Mouse (Mus musculus): ENCODE results near the gene Gm4881. TPM values are rescaled to one million over a fixed set of nuclear protein-coding genes. Genes with fewer than 3 reads are reported as not detected.

The Gm4881 gene
- polyA plus RNA-seq, 1 experiment = not detected

DNA sequence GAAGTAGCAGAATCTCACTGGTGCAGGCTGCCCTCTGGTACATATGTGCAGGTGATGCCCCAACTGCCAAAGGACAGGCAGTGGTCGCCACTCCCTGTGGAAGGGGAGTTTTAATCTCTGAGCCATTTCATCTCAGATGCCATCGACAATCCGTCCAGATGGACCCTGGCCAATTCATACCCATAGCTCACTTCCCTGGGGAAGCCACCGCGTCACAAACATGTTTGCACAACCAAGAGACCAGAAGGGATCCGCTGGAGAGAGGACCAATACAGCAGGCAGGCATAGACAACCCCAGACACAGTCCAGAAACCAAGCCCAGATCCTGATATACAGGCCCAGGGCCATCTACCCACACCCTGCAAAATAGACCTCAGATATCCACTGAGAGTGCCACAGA is 13.8 kb downstream of the Gm4881 start:
- Histone ChIP-seq H3K4me1 (ENCODE audit: control insufficient read depth, insufficient read depth, low read length) (no peaks in the 10 kb centered on the region), H3K4me3 (ENCODE audit: insufficient read depth, low read length) (no peak overlapping the region), H3K27ac (ENCODE audit: insufficient read depth, low read length) (no peak overlapping the region)
- TF ChIP-seq POLR2A (IDR thresholded peaks at IDR 0.05; ENCODE audit: extremely low read depth, insufficient read depth, low read length) = no peak
- TF ChIP-seq CTCF (IDR thresholded peaks at IDR 0.05; ENCODE audit: extremely low read depth, insufficient read depth, low read length) = no peak

GRCm38 (mm10) chr7:24919728-24920127 is 24.6 kb downstream of the Gm4881 start:
- Histone ChIP-seq H3K4me1 (ENCODE audit: control insufficient read depth, insufficient read depth, low read length) (no peaks in the 10 kb centered on the region), H3K4me3 (ENCODE audit: insufficient read depth, low read length) (no peak overlapping the region), H3K27ac (ENCODE audit: insufficient read depth, low read length) (no peak overlapping the region)
- no peak for TF ChIP-seq CTCF (IDR thresholded peaks at IDR 0.05; ENCODE audit: extremely low read depth, insufficient read depth, low read length)
- TF ChIP-seq POLR2A (IDR thresholded peaks at IDR 0.05; ENCODE audit: extremely low read depth, insufficient read depth, low read length) = no peak

GRCm38 (mm10) chr7:24918763-24919323 is 25.5 kb downstream of the Gm4881 start:
- Histone ChIP-seq H3K4me1 (ENCODE audit: control insufficient read depth, insufficient read depth, low read length) (no peaks in the 10 kb centered on the region), H3K4me3 (ENCODE audit: insufficient read depth, low read length) (no peak overlapping the region), H3K27ac (ENCODE audit: insufficient read depth, low read length) (no peak overlapping the region)
- TF ChIP-seq CTCF (IDR thresholded peaks at IDR 0.05; ENCODE audit: extremely low read depth, insufficient read depth, low read length) = no peak
- TF ChIP-seq POLR2A (IDR thresholded peaks at IDR 0.05; ENCODE audit: extremely low read depth, insufficient read depth, low read length) = no peak

- Histone ChIP-seq H3K27ac (ENCODE audit: insufficient read depth, low read length) (no peak overlapping the region), H3K4me1 (ENCODE audit: control insufficient read depth, insufficient read depth, low read length) (no peaks in the 10 kb centered on the region), H3K4me3 (ENCODE audit: insufficient read depth, low read length) (no peak overlapping the region)
- TF ChIP-seq POLR2A (IDR thresholded peaks at IDR 0.05; ENCODE audit: extremely low read depth, insufficient read depth, low read length) (no peak), CTCF (IDR thresholded peaks at IDR 0.05; ENCODE audit: extremely low read depth, insufficient read depth, low read length) (no peak)
These were observed 31.8 kb downstream of the Gm4881 start for GRCm38 (mm10) chr7:24912480-24912879.

- TF ChIP-seq POLR2A (IDR thresholded peaks at IDR 0.05; ENCODE audit: extremely low read depth, insufficient read depth, low read length) (no peak), CTCF (IDR thresholded peaks at IDR 0.05; ENCODE audit: extremely low read depth, insufficient read depth, low read length) (no peak)
- Histone ChIP-seq H3K4me1 (ENCODE audit: control insufficient read depth, insufficient read depth, low read length) (peaks cover 2% of the 10 kb centered on the region), H3K27ac (ENCODE audit: insufficient read depth, low read length) (no peak overlapping the region), H3K4me3 (ENCODE audit: insufficient read depth, low read length) (no peak overlapping the region)
These were observed 37.0 kb downstream of the Gm4881 start for GRCm38 (mm10) chr7:24907211-24907748.

GRCm38 (mm10) chr7:24906551-24906950 is 37.7 kb downstream of the Gm4881 start:
- Histone ChIP-seq H3K4me3 (ENCODE audit: insufficient read depth, low read length) (no peak overlapping the region), H3K4me1 (ENCODE audit: control insufficient read depth, insufficient read depth, low read length) (peaks cover 2% of the 10 kb centered on the region), H3K27ac (ENCODE audit: insufficient read depth, low read length) (no peak overlapping the region)
- TF ChIP-seq CTCF (IDR thresholded peaks at IDR 0.05; ENCODE audit: extremely low read depth, insufficient read depth, low read length) = no peak
- TF ChIP-seq POLR2A (IDR thresholded peaks at IDR 0.05; ENCODE audit: extremely low read depth, insufficient read depth, low read length) = no peak

DNA sequence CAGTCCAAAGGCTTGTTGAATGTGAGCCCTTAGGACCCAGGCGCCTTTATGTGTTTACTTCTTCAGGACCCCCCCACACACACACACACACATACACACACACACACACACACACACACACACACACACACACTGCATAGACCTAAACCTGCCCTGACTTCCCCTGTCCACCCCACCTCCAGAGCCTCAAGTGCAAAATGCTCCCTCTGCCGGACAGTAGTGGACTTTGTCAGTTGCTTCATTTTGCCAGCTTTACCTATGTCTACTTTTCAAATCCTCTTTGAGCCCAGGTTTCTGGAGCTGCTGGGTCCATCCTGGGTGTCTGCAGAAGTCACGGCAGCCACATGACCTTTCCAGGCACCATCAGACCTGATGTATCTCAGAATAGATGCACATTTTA is 39.4 kb downstream of the Gm4881 start:
- H3K27ac ChIP-seq (ENCODE audit: insufficient read depth, low read length) = no peak overlapping the region
- TF ChIP-seq CTCF (IDR thresholded peaks at IDR 0.05; ENCODE audit: extremely low read depth, insufficient read depth, low read length) (peak; percentile 51), POLR2A (IDR thresholded peaks at IDR 0.05; ENCODE audit: extremely low read depth, insufficient read depth, low read length) (no peak)
- H3K4me1 ChIP-seq (ENCODE audit: control insufficient read depth, insufficient read depth, low read length) = peaks cover 2% of the 10 kb centered on the region
- peak overlapping the region; percentile 43 for H3K4me3 ChIP-seq (ENCODE audit: insufficient read depth, low read length)

DNA sequence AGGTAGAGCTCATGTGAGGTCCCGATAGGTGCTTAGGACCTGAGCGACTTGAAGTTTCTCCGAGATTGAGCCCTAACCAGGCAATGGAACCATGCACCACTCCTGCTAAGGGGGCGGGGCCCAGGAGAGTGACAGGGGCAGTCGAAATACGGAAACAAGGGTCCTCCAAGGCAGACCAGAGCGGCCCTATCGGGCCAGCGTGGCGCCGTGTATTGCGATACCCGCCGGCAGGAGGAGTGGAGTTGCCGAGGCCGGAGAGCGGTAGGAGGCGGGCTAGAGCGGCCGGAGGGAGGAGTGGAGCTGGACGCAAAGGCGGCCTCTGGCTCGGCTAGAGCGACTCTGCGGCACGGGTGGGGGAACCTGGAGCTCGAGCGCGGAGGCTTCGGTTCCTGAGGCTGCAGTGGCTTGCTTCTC is 40.2 kb downstream of the Gm4881 start:
- H3K4me1 ChIP-seq (ENCODE audit: control insufficient read depth, insufficient read depth, low read length) = peaks cover 2% of the 10 kb centered on the region
- no peak overlapping the region for H3K27ac ChIP-seq (ENCODE audit: insufficient read depth, low read length)
- H3K4me3 ChIP-seq (ENCODE audit: insufficient read depth, low read length) = peak overlapping the region; percentile 43
- TF ChIP-seq CTCF (IDR thresholded peaks at IDR 0.05; ENCODE audit: extremely low read depth, insufficient read depth, low read length) (no peak), POLR2A (IDR thresholded peaks at IDR 0.05; ENCODE audit: extremely low read depth, insufficient read depth, low read length) (no peak; the same call in none of the 2 replicates)

DNA sequence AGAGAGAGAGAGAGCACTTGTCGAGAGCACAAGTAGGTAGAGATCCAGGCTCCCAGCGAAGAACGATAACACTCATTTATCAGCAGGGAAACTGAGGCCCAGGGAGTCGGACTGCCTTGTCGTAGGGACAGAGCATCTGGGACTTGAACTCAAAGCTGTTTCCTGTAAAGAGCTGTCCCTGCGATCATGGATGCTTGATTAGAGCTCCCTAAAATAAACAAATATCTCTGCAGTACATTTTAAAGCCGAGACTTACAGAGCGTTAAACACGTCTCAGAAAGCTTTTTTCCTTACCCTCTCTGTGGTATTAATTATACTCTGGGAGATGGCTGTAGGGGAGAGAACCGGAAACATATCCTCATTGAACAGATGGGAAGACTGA is 40.9 kb downstream of the Gm4881 start:
- Histone ChIP-seq H3K4me1 (ENCODE audit: control insufficient read depth, insufficient read depth, low read length) (peaks cover 2% of the 10 kb centered on the region), H3K27ac (ENCODE audit: insufficient read depth, low read length) (no peak overlapping the region), H3K4me3 (ENCODE audit: insufficient read depth, low read length) (peak overlapping the region; percentile 50)
- TF ChIP-seq CTCF (IDR thresholded peaks at IDR 0.05; ENCODE audit: extremely low read depth, insufficient read depth, low read length) = no peak
- TF ChIP-seq POLR2A (IDR thresholded peaks at IDR 0.05; ENCODE audit: extremely low read depth, insufficient read depth, low read length) = no peak

All from cortical plate, adult 2 months (tissue).